Mouse (Mus musculus) subcutaneous adipose tissue, adult 2 months (tissue): ENCODE measurements around the gene Stard3. TPM values are rescaled to one million over a fixed set of nuclear protein-coding genes. Genes with fewer than 3 reads are reported as not detected.

Experiments
- polyA plus RNA-seq: library from polyadenylated mRNA; depleted of rRNA; stranded (reverse); fragments of >200 nt; gene quantifications from 2 replicates; pipeline ENCODE4 v1.2.3, GENCODE M21; 2012; ENCODE audit warnings: low replicate concordance; rRNA removed

Gene Stard3
- polyA plus RNA-seq: 59.8 and 72.5 TPM in 2 replicates

GRCm38 (mm10) chr11:98358161-98359083, at the start of gene Stard3:
Stard3 (plus strand) TSS chr11:98358368.

GRCm38 (mm10) chr11:98329081-98329959, 28.8 kb upstream of the Stard3 start, which contains the start of gene Neurod2:
Neurod2 (minus strand) TSS chr11:98329648.

GRCm38 (mm10) chr11:98348083-98348961, 9.8 kb upstream of the Stard3 start, which contains the start of gene Ppp1r1b:
Ppp1r1b (plus strand) TSS chr11:98348404.

GRCm38 (mm10) chr11:98383261-98384030, 25.3 kb downstream of the Stard3 start, which contains the start of gene Tcap:
Tcap (plus strand) TSS chr11:98383811.

GRCm38 (mm10) chr11:98385638-98386585, 27.7 kb downstream of the Stard3 start, which contains the start of gene Pnmt:
Pnmt (plus strand) TSS chr11:98386450.

GRCm38 (mm10) chr11:98400161-98400726, 42.1 kb downstream of the Stard3 start, which contains the start of gene Pgap3:
Pgap3 (minus strand) TSS chr11:98400490.

GRCm38 (mm10) chr11:98412273-98412796, 54.2 kb downstream of the Stard3 start, which contains the start of gene Erbb2:
Erbb2 (plus strand) TSS chr11:98412470.

Other genes starting within 250 kb of the Stard3 start
- gene Fbxl20, start 208.0 kb upstream of the Stard3 start, polyA plus RNA-seq: 25.0 and 26.4 TPM in 2 replicates
- gene Med1, start 165.1 kb upstream of the Stard3 start, polyA plus RNA-seq: 14.6 and 19.2 TPM in 2 replicates
- 12.8 and 19.3 TPM in 2 replicates for gene Cdk12, start 155.3 kb upstream of the Stard3 start, polyA plus RNA-seq
- not detected in 2 replicates for gene Neurod2, start 28.7 kb upstream of the Stard3 start, polyA plus RNA-seq
- gene Ppp1r1b, start 10.0 kb upstream of the Stard3 start, polyA plus RNA-seq: 0.16 and 2.8 TPM in 2 replicates
- gene Tcap, start 25.4 kb downstream of the Stard3 start, polyA plus RNA-seq: 0.26 and 1.4 TPM in 2 replicates
- gene Pnmt, start 28.1 kb downstream of the Stard3 start, polyA plus RNA-seq: not detected in 2 replicates
- gene Pgap3, start 42.1 kb downstream of the Stard3 start, polyA plus RNA-seq: 8.2 and 20.1 TPM in 2 replicates
- 9.8 and 37.8 TPM in 2 replicates for gene Erbb2, start 54.1 kb downstream of the Stard3 start, polyA plus RNA-seq
- 76.2 and 117 TPM in 2 replicates for gene Mien1, start 80.6 kb downstream of the Stard3 start, polyA plus RNA-seq
- 5.4 and 31.8 TPM in 2 replicates for gene Grb7, start 88.0 kb downstream of the Stard3 start, polyA plus RNA-seq
- 1.0 and 9.3 TPM in 2 replicates for gene Ikzf3, start 187.7 kb downstream of the Stard3 start, polyA plus RNA-seq
- 0.33 and 0.44 TPM in 2 replicates for gene Zpbp2, start 192.7 kb downstream of the Stard3 start, polyA plus RNA-seq
- 176 and 317 TPM in 2 replicates for gene Ormdl3, start 229.0 kb downstream of the Stard3 start, polyA plus RNA-seq
- gene Lrrc3c, start 239.9 kb downstream of the Stard3 start, polyA plus RNA-seq: not detected in 2 replicates